Mouse (Mus musculus) natural killer cell, adult 2 months (primary cell): ENCODE data around the gene Cd320.
"Not testable (repeated sequence)": the region's sequence is repeated elsewhere in the genome, so short reads cannot be mapped to it uniquely, and the experiment has no call there.

Experiments used
- DNase-seq, 2 experiments: peaks; one replicate each; pipeline ENCODE4 v3.0.0; 2022; ENCODE audit warnings: low spot score in 2 of 2

The Cd320 gene

GRCm38 (mm10) chr17:33898193-33898592 lies 55.3 kb downstream of the Cd320 start:
- not testable (repeated sequence) for DNase-seq
